Mouse (Mus musculus) frontal cortex, postnatal 25 days (tissue): Measurements from ENCODE around the gene Actb.
A peak's percentile ranks its signal among the peaks of the same experiment; 100 is the strongest.

ENCODE experiments used
- DNase-seq, 2 experiments: peaks; one replicate each; pipeline ENCODE4 v3.0.0; 2022; ENCODE audit warnings: low spot score in 2 of 2

Actb gene

DNA sequence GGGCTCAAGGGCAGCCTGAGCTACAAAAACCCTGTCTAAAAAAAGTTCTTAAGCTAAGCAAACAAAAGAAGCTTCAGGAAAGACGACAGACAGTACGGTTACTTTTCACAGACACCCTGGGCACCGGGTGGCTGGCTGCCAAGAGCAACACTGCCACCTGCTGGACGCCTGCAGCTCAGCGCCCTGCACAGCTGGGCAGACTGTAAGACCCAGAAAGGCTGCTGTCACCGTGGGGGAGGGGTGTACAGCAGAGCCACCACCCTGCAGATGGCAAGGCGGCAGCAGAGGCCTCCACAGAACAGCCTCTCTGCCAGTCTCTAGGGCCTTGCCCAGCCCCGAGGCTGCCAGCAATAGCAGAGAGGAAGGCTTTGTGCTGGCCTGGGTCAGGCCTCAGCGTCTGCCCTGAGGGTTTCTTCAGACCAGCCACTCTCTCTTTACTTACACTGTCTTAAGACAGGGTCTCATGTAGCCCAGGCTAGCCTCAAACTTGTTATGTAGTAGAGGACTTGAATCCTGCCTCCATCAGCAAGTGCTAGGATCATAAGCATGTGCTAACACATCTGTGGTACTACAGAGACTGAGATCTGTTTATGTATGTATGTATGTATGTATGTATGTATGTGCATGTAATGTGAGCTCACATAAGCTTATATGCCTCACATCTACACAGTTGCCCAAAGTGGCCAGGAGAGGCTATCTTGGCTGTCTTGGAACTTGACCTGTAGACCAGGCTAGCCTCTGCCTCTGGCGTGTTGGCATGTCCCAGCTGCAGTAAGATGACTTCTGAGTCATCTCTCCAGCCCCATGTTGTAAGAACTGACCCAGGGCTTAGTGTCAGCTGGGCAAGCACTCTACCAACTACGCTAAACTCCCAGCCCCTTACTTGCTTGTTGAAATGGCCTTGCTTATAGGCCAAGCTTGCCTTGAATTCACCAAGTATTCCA lies 28.9 kb downstream of the Actb start:
- peak; percentile 77 to 79 for DNase-seq

DNA sequence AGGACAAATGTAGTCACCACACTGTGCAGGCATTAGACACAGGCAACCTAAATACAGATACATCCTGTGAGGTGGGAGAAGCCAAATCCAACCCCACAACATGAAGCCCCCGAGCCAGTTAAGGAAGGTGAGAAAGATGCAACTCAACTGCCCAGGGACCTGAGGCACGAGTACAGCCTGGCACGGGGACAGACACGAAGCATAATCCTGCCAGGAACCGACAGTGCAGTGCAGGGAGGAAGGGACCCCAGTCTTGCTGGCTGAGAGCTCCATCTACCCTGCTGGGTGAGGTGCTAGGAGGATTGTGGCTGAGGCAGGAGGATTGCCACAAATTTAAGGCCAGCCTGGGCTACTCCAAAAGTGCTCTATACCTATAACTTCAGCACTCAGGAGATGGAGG lies 29.7 kb downstream of the Actb start:
- DNase-seq: no peak

DNA sequence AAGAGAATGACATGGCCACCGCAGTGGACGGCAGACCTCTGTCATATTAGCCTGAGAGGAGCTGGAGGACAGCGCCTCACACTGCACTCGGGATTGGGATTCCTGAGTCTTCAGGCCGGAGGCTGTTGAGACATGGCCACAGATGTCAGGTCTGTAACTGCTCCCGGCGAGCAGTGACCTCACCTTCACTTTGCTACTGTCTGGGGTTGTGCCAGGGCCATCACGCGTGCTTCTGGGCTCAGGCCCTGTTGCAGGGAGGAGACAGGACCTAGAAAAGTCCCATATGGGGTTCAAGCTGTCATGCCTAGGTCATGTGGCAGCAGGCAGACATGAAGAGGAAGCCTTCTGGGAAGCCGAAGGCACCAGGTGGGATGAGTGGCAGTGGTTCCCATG lies 31.0 kb downstream of the Actb start:
- no peak for DNase-seq

DNA sequence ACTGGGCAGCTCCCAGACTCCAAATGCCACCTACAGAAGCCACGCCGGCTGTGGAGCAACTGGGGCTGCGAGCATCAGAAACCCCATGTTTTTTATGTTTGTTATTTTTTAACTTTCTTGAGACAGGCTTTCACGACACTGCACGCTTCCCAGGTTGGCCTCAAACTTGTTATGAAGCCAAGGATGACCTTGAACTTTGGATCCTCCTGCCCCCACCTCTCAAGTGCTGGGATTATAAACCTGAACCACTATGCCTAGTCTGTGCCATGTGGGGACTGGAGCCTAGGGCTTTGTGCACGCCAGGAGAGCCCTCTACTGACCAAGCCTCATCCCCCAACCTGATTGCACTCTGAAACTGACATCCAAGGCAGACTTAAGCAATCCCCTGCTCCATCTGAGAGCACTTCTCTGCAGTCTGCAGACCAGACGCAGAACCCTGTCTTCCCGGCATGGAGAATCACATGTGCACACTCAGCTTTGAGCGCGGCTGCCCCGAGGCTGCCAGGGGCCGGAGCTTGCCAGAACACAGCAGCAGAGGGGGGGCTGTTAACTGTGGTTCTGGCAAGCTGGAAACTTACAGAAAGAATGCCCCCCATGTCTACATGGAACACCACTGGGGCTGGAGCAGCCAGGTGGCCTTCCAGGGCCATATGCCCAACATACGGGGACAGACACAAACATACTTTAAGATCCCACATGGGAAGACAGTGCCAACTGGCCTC lies 31.6 kb downstream of the Actb start:
- DNase-seq: no peak

DNA sequence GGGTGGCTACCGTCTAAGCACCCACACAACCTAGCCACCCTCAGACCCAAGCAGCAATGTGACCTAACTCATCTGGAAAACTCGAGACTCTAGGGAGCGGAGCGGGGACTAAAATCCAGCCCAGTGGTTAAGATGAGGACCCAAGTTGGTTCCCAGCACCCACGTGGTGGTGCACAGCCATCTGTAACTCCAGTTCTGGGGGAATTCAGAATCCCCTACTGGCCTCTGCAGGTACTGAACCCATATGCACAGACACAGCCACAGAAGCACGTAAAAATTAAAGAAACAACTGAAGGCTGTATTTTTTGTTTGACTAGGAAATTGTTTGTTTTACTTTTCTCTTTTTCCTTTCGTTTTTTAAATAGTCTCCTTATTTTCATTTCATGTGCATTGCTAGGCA lies 32.8 kb downstream of the Actb start:
- no peak for DNase-seq

DNA sequence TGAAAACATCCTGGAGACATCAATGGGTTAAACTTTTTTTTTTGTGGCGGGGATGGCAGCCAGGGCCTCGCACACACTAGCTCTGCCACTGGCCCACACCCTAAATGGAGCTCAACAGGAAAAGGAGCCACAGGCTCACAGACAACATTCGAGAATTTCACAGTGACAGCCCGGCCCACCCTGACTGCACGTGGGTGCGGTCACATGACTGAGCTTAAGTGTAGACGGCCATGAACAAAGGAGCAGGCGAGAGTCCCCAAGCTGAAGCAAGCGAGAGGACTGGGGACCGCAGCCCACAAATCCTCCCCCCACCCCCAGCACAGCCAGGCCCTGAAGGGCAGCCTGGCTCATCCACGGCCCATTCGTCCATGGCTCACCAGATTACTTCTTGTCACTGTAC lies 34.8 kb downstream of the Actb start:
- no peak for DNase-seq

DNA sequence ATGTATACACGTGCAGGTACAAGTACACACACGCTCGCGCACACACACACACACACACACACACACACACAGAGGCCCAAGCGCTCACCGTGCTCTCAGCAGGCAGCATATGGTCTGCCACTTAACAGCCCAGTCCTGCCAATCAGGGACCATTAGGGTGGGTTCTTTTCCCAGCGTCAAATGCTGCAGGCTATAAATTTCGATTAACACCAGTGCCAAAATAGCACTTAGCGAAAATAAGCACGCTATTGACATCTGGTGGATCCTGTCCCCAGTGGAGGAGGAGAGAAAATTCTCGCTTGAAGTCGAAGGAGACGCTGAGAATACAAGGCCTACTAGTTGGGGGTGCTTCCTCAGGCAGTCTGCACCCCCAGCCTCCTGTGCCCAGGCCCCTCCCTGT lies 37.1 kb downstream of the Actb start:
- no peak for DNase-seq

DNA sequence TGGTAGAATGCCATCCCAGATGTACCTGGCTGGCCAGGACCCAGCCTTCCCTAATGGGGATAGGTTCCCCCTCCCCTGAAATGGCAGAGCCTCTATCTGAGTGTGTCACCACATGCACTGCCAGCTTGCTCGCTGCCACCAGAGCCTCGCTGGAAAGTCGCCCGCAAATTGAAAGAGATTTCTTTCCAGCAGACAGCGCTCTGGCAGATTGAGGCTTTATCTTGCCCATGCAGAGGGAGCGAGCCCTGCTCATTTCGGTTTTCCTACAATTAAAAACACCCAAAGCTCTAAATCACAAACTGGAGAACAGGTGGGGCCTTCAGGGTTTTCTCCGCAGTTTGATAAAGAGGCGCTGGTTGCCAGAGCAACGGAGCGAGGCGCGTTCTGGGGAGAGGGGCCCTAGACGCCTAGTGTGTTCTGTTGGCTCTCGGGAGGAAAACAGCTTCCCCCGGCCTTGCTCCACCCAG lies 48.8 kb downstream of the Actb start:
- no peak for DNase-seq

DNA sequence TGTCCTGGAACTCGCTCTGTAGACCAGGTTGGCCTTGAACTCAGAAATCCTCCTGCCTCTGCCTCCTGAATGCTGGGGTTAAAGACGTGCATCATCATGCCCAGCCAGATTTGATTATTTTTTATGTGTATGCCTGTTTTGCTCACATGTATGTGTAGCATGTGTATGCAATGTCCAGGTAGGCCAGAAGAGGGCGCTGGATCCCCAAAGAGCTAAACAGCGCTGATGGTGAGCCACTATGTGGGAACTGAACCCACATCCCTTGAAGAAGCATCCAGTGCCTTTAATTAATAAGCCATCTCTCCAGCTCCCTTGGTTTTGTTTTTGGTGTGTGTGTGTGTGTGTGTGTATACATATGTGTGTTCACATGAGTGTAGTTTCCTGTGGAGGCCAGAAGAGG lies 50.1 kb downstream of the Actb start:
- DNase-seq: no peak

DNA sequence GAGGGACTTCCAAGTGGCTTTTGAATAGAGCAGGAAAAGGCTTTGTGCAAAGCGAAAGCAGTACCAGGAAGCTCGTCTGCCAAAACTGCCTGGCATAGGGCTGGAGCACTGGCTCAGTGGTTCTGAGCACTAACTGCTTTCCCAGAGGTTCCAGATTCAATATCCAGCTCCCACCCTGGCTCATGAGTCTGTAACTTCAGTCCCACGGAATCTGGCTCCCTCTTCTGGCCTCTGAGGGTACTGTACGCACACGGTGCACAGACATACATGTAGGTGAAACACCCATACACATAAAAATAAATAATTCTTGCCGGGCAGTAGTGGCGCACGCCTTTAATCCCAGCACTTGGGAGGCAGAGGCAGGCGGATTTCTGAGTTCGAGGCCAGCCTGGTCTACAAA lies 51.7 kb downstream of the Actb start:
- DNase-seq: peak in 1 of 2 experiments; percentile 42

DNA sequence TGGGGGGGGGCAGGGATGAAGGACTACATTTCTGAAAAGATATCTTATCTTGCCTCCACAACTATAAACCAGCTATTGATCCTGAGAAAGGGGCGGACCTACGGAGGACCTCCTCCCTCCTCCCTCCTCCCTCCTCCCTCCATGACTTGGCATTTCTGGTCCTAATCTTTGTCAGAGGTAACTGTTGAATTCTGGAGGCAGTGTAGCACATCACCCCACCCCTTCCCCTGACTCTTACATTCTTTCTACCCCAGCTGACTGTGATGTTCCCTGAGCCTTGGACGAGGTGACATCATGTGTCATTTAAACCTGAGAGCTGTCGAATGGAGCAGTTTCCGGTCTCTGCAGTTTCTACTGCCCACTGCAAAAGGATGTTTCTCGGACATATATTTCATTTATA lies 53.0 kb downstream of the Actb start:
- DNase-seq: no peak
